Mouse (Mus musculus) forebrain, embryonic 15.5 days (tissue): ENCODE results near the gene Ppm1l. TPM values are rescaled to one million over a fixed set of nuclear protein-coding genes. Genes with fewer than 3 reads are reported as not detected.

ENCODE experiments used
- ATAC-seq: fragments of 200-750 bp; cut with Nextera tagmentation; replicated peaks from 2 replicates; pipeline ENCODE4 v1.8.0; 2017; ENCODE audit warnings: mild to moderate bottlenecking, moderate TSS enrichment, moderate library complexity
- H3K27ac ChIP-seq: fragments of 300-500 bp; sonication (generic); replicated peaks from 2 replicates; pipeline ENCODE4 v1.5.1; 2015; ENCODE audit warnings: mild to moderate bottlenecking, inconsistent platforms
- H3K27me3 ChIP-seq: fragments of 300-500 bp; sonication (generic); 2 replicates; pipeline ENCODE4 v1.6.1; 2015; ENCODE audit warnings: inconsistent platforms
- H3K36me3 ChIP-seq: fragments of 300-500 bp; sonication (generic); 2 replicates; pipeline ENCODE4 v1.6.1; 2015; ENCODE audit warnings: mild to moderate bottlenecking, inconsistent platforms
- H3K4me1 ChIP-seq: fragments of 300-500 bp; sonication (generic); 2 replicates; pipeline ENCODE4 v1.6.1; 2015; ENCODE audit warnings: inconsistent platforms
- H3K4me2 ChIP-seq: fragments of 300-500 bp; sonication (generic); replicated peaks from 2 replicates; pipeline ENCODE4 v1.6.1; 2015; ENCODE audit warnings: mild to moderate bottlenecking, inconsistent platforms
- H3K4me3 ChIP-seq: fragments of 300-500 bp; sonication (generic); 2 replicates; pipeline ENCODE4 v1.5.1; 2015; ENCODE audit warnings: mild to moderate bottlenecking, inconsistent platforms
- H3K9ac ChIP-seq: fragments of 300-500 bp; sonication (generic); replicated peaks from 2 replicates; pipeline ENCODE4 v1.6.1; 2015; ENCODE audit warnings: mild to moderate bottlenecking, inconsistent platforms
- H3K9me3 ChIP-seq: fragments of 300-500 bp; sonication (generic); 2 replicates; pipeline ENCODE4 v1.6.1; 2016; ENCODE audit warnings: inconsistent platforms
- WGBS: fragments of 180-500 bp; shearing (Covaris S2); methylation state at CpG from one replicate; pipeline ENCODE4 v1.1.7; 2015; ENCODE audit warnings: mixed read lengths; 5-methylcytosine and 5-hydroxymethylcytosine counted together
- polyA plus RNA-seq: library from polyadenylated mRNA; unstranded; fragments of >200 nt; fragmentation: Nextera tagmentation; extraction: Ambion mirVana; gene quantifications from 2 replicates; pipeline ENCODE4 v1.2.1, GENCODE M21; 2015

Ppm1l gene
- polyA plus RNA-seq, 1 experiment from 2014 or later = 26.2 TPM

- H3K27me3 ChIP-seq = no peaks in the 10 kb centered on the region
- no peak overlapping the region for H3K27ac ChIP-seq
- no peak overlapping the region for H3K4me3 ChIP-seq
- WGBS = 83% methylated on average over 5 of the region's 5 CpGs
- H3K9ac ChIP-seq = no peak overlapping the region
- no peaks in the 10 kb centered on the region for H3K4me1 ChIP-seq
- ATAC-seq = no peak
- H3K4me2 ChIP-seq = no peak overlapping the region
- H3K9me3 ChIP-seq = no peaks in the 10 kb centered on the region
- peaks cover 28% of the 10 kb centered on the region for H3K36me3 ChIP-seq
Measured at GRCm38 (mm10) chr3:69572561-69572960, 255.9 kb downstream of the Ppm1l start.

DNA sequence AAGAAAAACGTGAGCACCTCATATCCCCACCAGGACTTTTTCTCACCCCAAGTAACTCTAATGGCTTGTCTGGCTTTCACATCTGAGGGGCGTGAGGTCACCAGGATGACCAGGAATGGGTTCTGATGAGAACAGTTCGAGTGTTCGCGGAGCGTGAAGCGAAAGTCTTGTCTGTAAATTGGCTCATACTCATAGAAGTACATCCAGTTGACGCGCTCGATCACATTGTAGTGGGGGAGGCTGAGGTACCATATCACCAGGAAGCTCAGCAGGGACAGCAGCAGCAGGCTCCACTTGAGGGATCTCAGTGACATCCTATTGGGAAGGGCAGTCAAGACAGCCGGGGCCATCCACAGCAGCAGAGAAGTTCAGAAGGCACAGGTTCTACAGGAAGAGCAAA lies 258.9 kb downstream of the Ppm1l start:
- no peak overlapping the region for H3K27ac ChIP-seq
- peaks cover 37% of the 10 kb centered on the region for H3K36me3 ChIP-seq
- H3K9ac ChIP-seq = no peak overlapping the region
- no peaks in the 10 kb centered on the region for H3K9me3 ChIP-seq
- no peak for ATAC-seq
- H3K4me3 ChIP-seq = no peak overlapping the region
- H3K4me1 ChIP-seq = no peaks in the 10 kb centered on the region
- no peaks in the 10 kb centered on the region for H3K27me3 ChIP-seq
- WGBS = 97% methylated on average over 11 of the region's 11 CpGs
- H3K4me2 ChIP-seq = no peak overlapping the region

DNA sequence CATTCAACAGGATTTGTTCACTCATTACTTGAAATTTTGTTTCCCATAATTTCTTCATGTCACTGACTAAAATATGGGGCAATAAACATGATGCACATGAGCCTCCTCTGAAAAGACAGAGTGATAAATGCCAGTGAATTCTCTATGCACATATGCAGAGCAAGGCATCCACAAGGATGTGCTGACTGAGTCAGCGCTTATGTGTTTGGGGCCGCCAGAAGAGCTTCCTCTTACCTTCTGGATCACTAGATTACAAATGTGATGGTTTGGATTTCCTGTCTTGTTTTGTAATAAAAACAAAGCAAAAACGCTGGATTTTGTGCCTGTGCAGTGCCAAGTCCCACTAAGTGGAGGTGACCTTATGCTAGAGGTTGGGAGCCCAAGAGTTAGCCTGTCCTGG lies 260.1 kb downstream of the Ppm1l start:
- no peak for ATAC-seq
- Histone ChIP-seq H3K27me3 (no peaks in the 10 kb centered on the region), H3K4me3 (no peak overlapping the region), H3K36me3 (peaks cover 37% of the 10 kb centered on the region), H3K9ac (no peak overlapping the region), H3K4me1 (no peaks in the 10 kb centered on the region), H3K27ac (no peak overlapping the region), H3K4me2 (no peak overlapping the region), H3K9me3 (no peaks in the 10 kb centered on the region)
- 94% methylated on average over 3 of the region's 3 CpGs for WGBS

- 95% methylated on average over 1 of the region's 1 CpGs for WGBS
Measured at GRCm38 (mm10) chr3:69578791-69579190, 262.1 kb downstream of the Ppm1l start.

DNA sequence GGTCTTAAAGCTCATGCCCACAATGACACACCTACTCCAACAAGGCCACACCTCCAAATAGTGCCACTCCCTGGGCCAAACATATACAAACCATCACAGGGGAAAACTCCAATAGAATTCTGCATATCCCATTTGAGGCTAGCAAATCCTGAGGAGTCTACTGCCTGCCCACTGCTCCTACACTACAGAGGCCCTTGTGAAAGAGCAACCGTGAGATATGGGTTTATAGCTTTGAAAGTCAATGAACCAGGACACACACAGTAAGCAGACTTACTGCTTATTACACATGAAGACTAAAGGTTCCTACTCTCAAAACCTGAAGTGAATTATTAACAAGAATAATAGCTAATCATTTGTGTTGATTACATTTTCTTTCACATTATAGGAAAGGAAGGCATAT lies 267.1 kb downstream of the Ppm1l start:
- no peak overlapping the region for H3K4me2 ChIP-seq
- H3K4me3 ChIP-seq = no peak overlapping the region
- peaks cover 5% of the 10 kb centered on the region; the same call in 1 of the 2 replicates for H3K36me3 ChIP-seq
- H3K27me3 ChIP-seq = no peaks in the 10 kb centered on the region
- no peak overlapping the region for H3K9ac ChIP-seq
- WGBS = 92% methylated on average over 1 of the region's 1 CpGs
- no peak for ATAC-seq
- no peaks in the 10 kb centered on the region for H3K9me3 ChIP-seq
- 0 out of 2 replicates have a peak, but pooled peaks cover 2% of the 10 kb centered on the region for H3K4me1 ChIP-seq
- H3K27ac ChIP-seq = no peak overlapping the region

More at GRCm38 (mm10) chr3:69578791-69579190, 262.1 kb downstream of the Ppm1l start:
- no peak overlapping the region for H3K4me2 ChIP-seq
- H3K27ac ChIP-seq = no peak overlapping the region
- peaks cover 32% of the 10 kb centered on the region for H3K36me3 ChIP-seq
- no peak overlapping the region for H3K9ac ChIP-seq
- no peak overlapping the region for H3K4me3 ChIP-seq
- no peaks in the 10 kb centered on the region for H3K27me3 ChIP-seq
- H3K9me3 ChIP-seq = no peaks in the 10 kb centered on the region
- no peak for ATAC-seq
- H3K4me1 ChIP-seq = no peaks in the 10 kb centered on the region

DNA sequence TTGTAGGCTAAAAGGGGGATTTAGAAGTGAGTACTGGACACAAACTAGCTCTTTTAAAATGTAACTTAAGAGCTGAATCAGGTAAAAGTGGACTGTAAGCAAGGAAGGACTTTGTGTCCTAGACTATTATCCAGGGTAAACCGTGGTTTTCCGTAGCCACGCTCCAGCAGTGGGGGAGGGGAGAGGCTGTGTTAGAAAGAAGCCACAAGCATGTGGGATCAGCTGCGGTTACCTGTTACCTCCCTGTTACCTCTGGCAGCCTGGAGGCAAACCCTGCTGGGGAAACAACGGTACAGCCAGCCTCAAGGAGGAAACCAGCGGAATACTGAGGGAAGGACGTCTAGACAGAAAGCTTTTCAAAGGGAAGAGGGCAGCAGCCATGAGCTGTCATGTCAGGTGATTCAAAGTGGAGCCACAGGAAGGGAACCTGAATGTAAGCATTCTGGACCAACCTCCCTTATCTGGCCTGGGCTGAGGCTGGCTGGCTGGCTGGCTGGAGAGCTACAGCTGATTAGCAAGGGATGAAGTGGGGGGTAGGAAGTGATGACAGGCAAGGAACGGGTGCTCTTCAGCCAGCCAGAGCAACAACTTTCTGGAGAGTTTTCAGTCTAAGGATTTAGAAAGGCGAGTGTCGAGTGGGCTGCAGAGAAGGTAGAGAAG lies 271.6 kb downstream of the Ppm1l start:
- Histone ChIP-seq H3K9me3 (no peaks in the 10 kb centered on the region), H3K27me3 (no peaks in the 10 kb centered on the region), H3K4me3 (no peak overlapping the region), H3K4me1 (0 out of 2 replicates have a peak, but pooled peaks cover 2% of the 10 kb centered on the region), H3K4me2 (no peak overlapping the region), H3K36me3 (0 out of 2 replicates have a peak, but pooled peaks cover 3% of the 10 kb centered on the region), H3K27ac (no peak overlapping the region), H3K9ac (no peak overlapping the region)
- no peak for ATAC-seq
- 55% methylated on average over 10 of the region's 10 CpGs for WGBS

GRCm38 (mm10) chr3:69593426-69593825 lies 276.8 kb downstream of the Ppm1l start:
- no peak for ATAC-seq
- Histone ChIP-seq H3K4me3 (no peak overlapping the region), H3K27ac (no peak overlapping the region), H3K9ac (no peak overlapping the region), H3K36me3 (0 out of 2 replicates have a peak, but pooled peaks cover 6% of the 10 kb centered on the region), H3K27me3 (no peaks in the 10 kb centered on the region), H3K4me1 (peaks cover 31% of the 10 kb centered on the region), H3K9me3 (no peaks in the 10 kb centered on the region), H3K4me2 (no peak overlapping the region)
- WGBS = 94% methylated on average over 8 of the region's 8 CpGs

DNA sequence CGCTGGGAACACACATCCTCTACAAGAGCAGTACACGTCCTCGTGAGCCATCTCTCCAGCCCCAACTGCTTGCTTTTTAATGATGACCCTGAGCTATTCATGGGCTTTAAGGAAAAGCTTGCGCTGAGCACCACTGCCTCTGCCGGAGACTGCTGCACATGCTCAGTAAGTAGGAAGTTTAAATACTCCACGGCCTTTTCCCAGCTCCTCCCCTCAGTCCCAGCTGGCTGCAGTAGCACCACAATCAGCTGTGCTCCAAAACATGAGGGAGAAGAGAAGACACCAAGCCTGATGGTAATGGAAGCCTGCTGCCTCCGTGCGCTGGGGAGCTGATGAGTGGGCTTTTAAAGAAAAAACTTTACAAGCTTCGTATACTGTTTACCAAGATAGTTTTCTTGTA lies 277.4 kb downstream of the Ppm1l start:
- H3K9ac ChIP-seq = no peak overlapping the region
- H3K27me3 ChIP-seq = no peaks in the 10 kb centered on the region
- no peak for ATAC-seq
- H3K4me1 ChIP-seq = peaks cover 32% of the 10 kb centered on the region
- WGBS = 71% methylated on average over 9 of the region's 9 CpGs
- H3K9me3 ChIP-seq = no peaks in the 10 kb centered on the region
- H3K27ac ChIP-seq = no peak overlapping the region
- no peak overlapping the region for H3K4me3 ChIP-seq
- 0 out of 2 replicates have a peak, but pooled peaks cover 6% of the 10 kb centered on the region for H3K36me3 ChIP-seq
- H3K4me2 ChIP-seq = no peak overlapping the region

DNA sequence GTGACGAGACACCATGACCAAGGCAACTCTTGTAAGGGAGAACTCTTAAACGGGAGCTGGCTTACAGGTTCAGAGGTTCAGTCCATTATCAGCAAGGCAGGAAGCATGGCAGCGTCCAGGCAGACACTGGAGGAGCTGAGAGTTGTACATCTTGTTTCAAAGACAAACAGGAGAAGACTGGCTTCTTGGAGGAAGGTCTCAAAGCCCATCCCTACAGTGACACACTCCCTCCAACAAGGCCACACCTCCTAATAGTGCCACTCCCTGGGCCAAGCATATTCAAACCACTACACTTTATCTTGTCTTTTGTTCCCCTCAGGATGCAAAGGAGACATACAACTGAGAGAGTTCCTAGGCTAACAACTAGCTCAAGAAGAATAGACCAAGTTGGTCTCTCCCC lies 279.5 kb downstream of the Ppm1l start:
- no peak for ATAC-seq
- Histone ChIP-seq H3K27ac (no peak overlapping the region), H3K4me2 (no peak overlapping the region), H3K4me1 (peaks cover 34% of the 10 kb centered on the region), H3K4me3 (no peak overlapping the region), H3K27me3 (no peaks in the 10 kb centered on the region), H3K9me3 (no peaks in the 10 kb centered on the region), H3K9ac (no peak overlapping the region), H3K36me3 (0 out of 2 replicates have a peak, but pooled peaks cover 3% of the 10 kb centered on the region)
- 91% methylated on average over 3 of the region's 3 CpGs for WGBS

DNA sequence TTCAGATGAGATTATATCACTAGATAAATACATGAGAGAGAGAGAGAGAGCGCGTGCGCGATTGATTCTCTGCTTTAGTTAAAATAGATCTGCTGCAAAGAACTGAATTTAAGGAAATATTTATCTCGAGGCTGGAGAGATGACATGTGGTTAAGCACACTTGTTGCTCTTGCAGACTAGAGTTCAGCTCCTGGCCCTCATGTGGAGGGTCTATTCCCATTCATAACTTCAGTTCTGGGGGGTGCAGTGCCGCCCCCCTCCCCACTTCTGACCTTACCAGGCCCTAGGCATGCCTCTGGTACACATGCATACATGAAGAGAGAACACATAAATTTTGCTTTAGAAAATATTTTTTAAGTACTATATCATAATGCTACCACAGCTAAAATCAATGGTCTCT lies 280.6 kb downstream of the Ppm1l start:
- peak overlapping the region; percentile 11; the same call in 1 of the 2 replicates for H3K27ac ChIP-seq
- 87% methylated on average over 6 of the region's 6 CpGs for WGBS
- H3K36me3 ChIP-seq = 0 out of 2 replicates have a peak, but pooled peaks cover 3% of the 10 kb centered on the region
- no peaks in the 10 kb centered on the region for H3K9me3 ChIP-seq
- H3K9ac ChIP-seq = peak overlapping the region; percentile 85
- H3K27me3 ChIP-seq = no peaks in the 10 kb centered on the region
- peak overlapping the region; percentile 83 for H3K4me3 ChIP-seq
- ATAC-seq = no peak
- H3K4me2 ChIP-seq = peak overlapping the region; percentile 67
- peaks cover 34% of the 10 kb centered on the region for H3K4me1 ChIP-seq

DNA sequence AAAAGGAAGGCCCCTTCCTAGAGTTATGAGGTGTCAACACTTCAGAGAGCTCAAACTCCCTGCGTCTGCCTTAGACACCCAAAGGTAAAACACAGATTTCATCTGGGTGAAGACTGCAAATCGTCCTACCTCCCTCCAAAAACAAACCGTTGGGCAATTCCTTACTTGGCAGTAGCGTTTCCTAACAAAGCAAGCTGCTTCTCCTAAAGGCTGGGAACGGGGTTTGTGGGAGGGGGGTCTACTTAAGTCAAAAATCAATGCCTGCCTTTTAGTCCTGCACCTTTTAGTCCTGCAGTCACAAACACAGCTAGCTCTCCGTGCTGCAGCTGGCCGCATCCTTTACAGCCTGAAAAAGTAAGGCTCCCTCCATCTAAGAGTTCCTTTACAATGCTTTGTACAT lies 281.2 kb downstream of the Ppm1l start:
- H3K9ac ChIP-seq = peak overlapping the region; percentile 85
- H3K4me1 ChIP-seq = peaks cover 34% of the 10 kb centered on the region
- H3K4me3 ChIP-seq = peak overlapping the region; percentile 83
- no peaks in the 10 kb centered on the region for H3K9me3 ChIP-seq
- peak overlapping the region; percentile 67 for H3K4me2 ChIP-seq
- H3K27ac ChIP-seq = peak overlapping the region; percentile 72
- 0 out of 2 replicates have a peak, but pooled peaks cover 3% of the 10 kb centered on the region for H3K36me3 ChIP-seq
- H3K27me3 ChIP-seq = no peaks in the 10 kb centered on the region
- 6% methylated on average over 7 of the region's 7 CpGs for WGBS
- peak; percentile 15 for ATAC-seq

GRCm38 (mm10) chr3:69598261-69599165 lies 281.9 kb downstream of the Ppm1l start, which contains the start of gene B3galnt1:
Gene B3galnt1, minus strand, starts transcription at chr3:69598960.
- ATAC-seq = peak; percentile 83
- Histone ChIP-seq H3K36me3 (0 out of 2 replicates have a peak, but pooled peaks cover 3% of the 10 kb centered on the region), H3K4me1 (peaks cover 34% of the 10 kb centered on the region), H3K4me2 (peak within 1 kb of the TSS; percentile 67), H3K9me3 (no peaks in the 10 kb centered on the region), H3K27me3 (no peaks in the 10 kb centered on the region), H3K4me3 (peak within 1 kb of the TSS; percentile 83), H3K9ac (peak within 1 kb of the TSS; percentile 85), H3K27ac (peak within 1 kb of the TSS; percentile 72)
- WGBS = under 1% methylated on average over 69 of the region's 99 CpGs
